Mouse (Mus musculus): ENCODE data around the gene Jund.

The Jund gene

GRCm38 (mm10) chr8:70700555-70700922, 1.8 kb downstream of the Jund start:
- ChIA-PET CTCF (interaction anchor here (0.6 to 7.5 kb wide), 27 partner anchors 9 to 836 kb away, joined by 3 to 93 read pairs (median 6); partner anchors contain the start of genes Lsm4 (in 3 of the 4), Gm3336 (in 1 of the 4), Rab3a (in 1 of the 4) and Ssbp4 (in 1 of the 4)), POLR2A (interaction anchor here (0.6 to 24.5 kb wide), 108 partner anchors 9 to 1718 kb away, joined by 3 to 1467 read pairs (median 8); partner anchors contain the start of genes Lsm4 (in 4 of the 4), Arrdc2 (in 3 of the 4), Gm3336 (in 3 of the 4) and Mpv17l2 (in 3 of the 4))

DNA sequence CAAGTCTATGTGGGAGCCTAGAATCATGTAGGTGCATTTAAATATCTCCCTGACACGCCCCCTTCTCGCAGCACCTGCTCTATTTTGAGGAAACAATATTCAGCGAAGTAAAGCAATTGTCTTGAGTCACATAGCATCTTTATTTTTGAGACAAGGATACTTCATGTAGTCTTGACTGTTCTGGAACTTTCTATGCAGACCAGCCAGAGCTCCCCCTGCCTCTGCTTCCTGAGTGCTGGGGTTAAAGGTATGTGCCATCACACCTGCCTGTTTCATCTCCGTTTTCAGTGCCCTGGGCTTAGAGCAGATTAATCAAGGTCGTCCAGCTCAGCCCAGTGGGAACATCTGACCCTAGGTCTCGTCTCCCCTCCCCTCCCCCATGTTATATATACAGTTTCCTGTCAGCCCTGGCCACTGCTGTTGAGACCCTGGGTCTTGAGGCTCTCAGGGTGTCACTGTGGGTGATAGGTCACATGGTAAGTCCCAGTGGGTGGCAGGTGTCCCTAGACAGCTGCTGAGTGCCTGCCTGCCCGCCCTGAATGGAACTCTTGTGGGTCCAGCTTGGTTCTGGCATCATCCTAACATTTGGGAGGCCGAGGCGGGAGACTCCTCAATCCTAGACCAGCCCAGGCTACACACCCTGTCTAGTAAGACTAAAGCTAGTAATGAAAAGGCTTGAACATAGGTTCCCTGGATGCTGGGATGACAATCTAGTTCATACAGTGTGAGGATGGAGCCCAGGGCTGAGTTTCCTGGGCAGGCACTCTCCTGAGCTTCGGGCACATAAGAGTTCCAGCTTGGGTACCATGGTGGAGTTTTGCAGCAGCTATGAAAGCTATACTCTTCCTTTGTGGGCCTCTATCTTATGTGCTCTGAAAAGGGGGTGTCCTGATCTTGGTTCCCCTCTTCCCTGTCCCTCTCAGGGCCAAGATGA, 2.6 kb downstream of the Jund start:
- POLR2A ChIA-PET: interaction anchor here (0.6 to 24.5 kb wide), 85 partner anchors 8 to 876 kb away, joined by 3 to 1467 read pairs (median 9); partner anchors contain the start of genes Lsm4 (in 4 of the 4), Arrdc2 (in 3 of the 4), Mpv17l2 (in 3 of the 4) and Gm3336 (in 2 of the 4)
- CTCF ChIA-PET: interaction anchor here (0.6 to 7.5 kb wide), 22 partner anchors 9 to 835 kb away, joined by 3 to 93 read pairs (median 5); partner anchors contain the start of genes Lsm4 (in 3 of the 4), Gm3336 (in 1 of the 4), Rab3a (in 1 of the 4) and Ssbp4 (in 1 of the 4)

- ChIA-PET CTCF (interaction anchor here (0.5 to 7.5 kb wide), 9 partner anchors 15 to 958 kb away, joined by 3 to 93 read pairs (median 4); partner anchors contain the start of genes Lsm4 (in 2 of the 4) and Gm3336 (in 1 of the 4)), POLR2A (interaction anchor here (0.6 to 24.5 kb wide), 52 partner anchors 7 to 877 kb away, joined by 3 to 1467 read pairs (median 10); partner anchors contain the start of genes Arrdc2 (in 3 of the 4), Lsm4 (in 3 of the 4), Gm3336 (in 2 of the 4) and Mpv17l2 (in 2 of the 4))
These were observed 3.5 kb downstream of the Jund start for GRCm38 (mm10) chr8:70701982-70702841.

- ChIA-PET POLR2A (interaction anchor here (0.5 to 24.5 kb wide), 21 partner anchors 14 to 229 kb away, joined by 3 to 1467 read pairs (median 6); partner anchors contain the start of genes Arrdc2 (in 3 of the 4), Lsm4 (in 3 of the 4), Gm3336 (in 1 of the 4) and Pgpep1 (in 1 of the 4)), CTCF (interaction anchor here in 2 of 4 experiments (0.5 to 1.2 kb wide), 2 partner anchors 93 to 958 kb away, joined by 3 read pairs; no protein-coding TSS in a partner anchor)
These were observed 4.1 kb downstream of the Jund start for GRCm38 (mm10) chr8:70702842-70703182.

DNA sequence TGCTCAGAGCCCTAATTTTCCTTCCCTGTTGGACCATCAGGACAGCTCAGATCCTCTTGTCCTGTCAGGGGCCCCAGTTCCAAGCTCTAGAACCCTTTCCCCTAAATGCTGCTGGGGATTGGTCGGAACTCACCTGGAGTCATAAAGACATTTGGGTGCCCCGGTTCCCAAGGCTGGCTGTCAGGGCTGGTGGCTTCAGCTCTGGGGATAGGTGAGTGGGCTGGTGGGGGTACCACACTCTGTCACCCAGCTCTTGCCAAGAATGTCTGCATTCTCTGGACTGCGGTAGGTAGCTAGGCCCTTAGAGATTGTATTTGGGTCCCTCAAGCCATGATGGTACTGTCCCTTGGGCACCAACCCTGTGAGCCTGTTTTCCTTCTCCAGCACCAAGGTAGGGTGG, 4.5 kb downstream of the Jund start, which contains the start of gene Iqcn:
Gene Iqcn (plus strand): TSS at position 171 of the 400 bp plus-strand sequence.
- CTCF ChIA-PET: interaction anchor here in 1 of 4 experiments (1.2 kb wide), 1 partner anchor 94 kb away, joined by 3 read pairs; no protein-coding TSS in a partner anchor

DNA sequence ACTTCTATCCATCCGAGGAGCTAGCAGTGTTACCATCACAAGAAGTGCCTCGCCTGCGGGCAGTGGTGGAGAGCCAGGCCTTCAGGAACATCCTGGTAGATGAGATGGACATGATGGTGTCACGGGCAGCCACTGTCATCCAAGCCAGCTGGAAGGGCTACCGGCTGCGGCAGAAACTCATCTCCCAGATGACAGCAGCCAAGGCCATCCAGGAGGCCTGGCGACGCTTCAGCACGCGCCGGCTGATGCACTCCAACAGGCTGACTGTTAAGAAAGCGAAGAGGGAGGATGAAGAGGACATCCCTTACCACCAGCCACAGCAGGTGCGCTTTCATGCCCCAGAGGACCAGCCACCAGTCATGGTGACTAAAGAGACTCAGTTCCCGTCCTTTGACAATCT, 9.5 kb downstream of the Jund start:
- ChIA-PET CTCF (interaction anchor here in 3 of 4 experiments (0.5 to 0.9 kb wide), 4 partner anchors 24 to 137 kb away, joined by 4 to 15 read pairs (median 6); partner anchors contain the start of gene Lsm4 (in 1 of the 3)), POLR2A (interaction anchor here in 3 of 4 experiments (0.6 to 4.7 kb wide), 9 partner anchors 8 to 204 kb away, joined by 3 to 50 read pairs (median 6); partner anchors contain the start of genes Jund (in 3 of the 3) and Arrdc2 (in 1 of the 3))

More for the DNA sequence above, 4.5 kb downstream of the Jund start, which contains the start of gene Iqcn:
- POLR2A ChIA-PET: interaction anchor here (0.5 to 24.5 kb wide), 18 partner anchors 13 to 229 kb away, joined by 3 to 1467 read pairs (median 5); partner anchors contain the start of genes Arrdc2 (in 3 of the 4), Lsm4 (in 3 of the 4) and Gm3336 (in 1 of the 4)

GRCm38 (mm10) chr8:70709794-70710193, 11.0 kb downstream of the Jund start:
- ChIA-PET CTCF (interaction anchor here (0.6 to 1.4 kb wide), 9 partner anchors 9 to 135 kb away, joined by 3 to 10 read pairs (median 3); partner anchors contain the start of genes Arrdc2 (in 1 of the 4), Gm3336 (in 1 of the 4) and Lsm4 (in 1 of the 4)), POLR2A (interaction anchor here in 3 of 4 experiments (0.5 to 4.7 kb wide), 15 partner anchors 9 to 130 kb away, joined by 3 to 50 read pairs (median 5); partner anchors contain the start of genes Jund (in 2 of the 3), Lsm4 (in 2 of the 3), Arrdc2 (in 1 of the 3) and Gm3336 (in 1 of the 3))

GRCm38 (mm10) chr8:70710296-70710695, 11.5 kb downstream of the Jund start:
- ChIA-PET POLR2A (interaction anchor here in 3 of 4 experiments (0.7 to 4.7 kb wide), 13 partner anchors 8 to 130 kb away, joined by 3 to 50 read pairs (median 5); partner anchors contain the start of genes Jund (in 2 of the 3), Lsm4 (in 2 of the 3), Arrdc2 (in 1 of the 3) and Gm3336 (in 1 of the 3)), CTCF (interaction anchor here (0.6 to 1.4 kb wide), 9 partner anchors 8 to 134 kb away, joined by 3 to 10 read pairs (median 3); partner anchors contain the start of genes Gm3336 (in 1 of the 4) and Lsm4 (in 1 of the 4))

DNA sequence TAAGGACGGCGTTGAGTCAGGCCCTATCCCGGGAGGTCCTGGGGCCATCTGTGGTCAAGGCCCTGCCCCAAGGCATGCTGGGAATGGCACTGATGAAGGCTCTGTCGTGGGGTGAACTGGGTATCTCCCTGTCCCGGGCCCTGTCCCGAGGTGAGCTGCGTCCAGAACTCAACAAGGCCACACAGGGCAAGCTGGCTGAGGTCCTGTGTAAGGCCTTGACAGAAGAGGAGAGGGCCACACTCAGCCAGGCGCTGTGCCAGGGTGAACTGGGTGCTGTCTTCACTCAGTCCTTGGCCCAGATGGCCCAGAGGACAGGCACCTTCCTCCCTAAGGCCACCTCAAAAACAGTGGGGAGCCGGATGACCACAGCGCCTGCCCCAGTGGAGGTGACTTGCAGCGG, 12.3 kb downstream of the Jund start:
- CTCF ChIA-PET: interaction anchor here in 2 of 4 experiments (0.7 to 1.2 kb wide), 2 partner anchors 81 to 133 kb away, joined by 3 to 5 read pairs; no protein-coding TSS in a partner anchor
- POLR2A ChIA-PET: interaction anchor here in 3 of 4 experiments (0.6 to 4.7 kb wide), 5 partner anchors 11 to 895 kb away, joined by 3 to 50 read pairs (median 4); partner anchors contain the start of genes Jund (in 2 of the 3) and Lsm4 (in 1 of the 3)

DNA sequence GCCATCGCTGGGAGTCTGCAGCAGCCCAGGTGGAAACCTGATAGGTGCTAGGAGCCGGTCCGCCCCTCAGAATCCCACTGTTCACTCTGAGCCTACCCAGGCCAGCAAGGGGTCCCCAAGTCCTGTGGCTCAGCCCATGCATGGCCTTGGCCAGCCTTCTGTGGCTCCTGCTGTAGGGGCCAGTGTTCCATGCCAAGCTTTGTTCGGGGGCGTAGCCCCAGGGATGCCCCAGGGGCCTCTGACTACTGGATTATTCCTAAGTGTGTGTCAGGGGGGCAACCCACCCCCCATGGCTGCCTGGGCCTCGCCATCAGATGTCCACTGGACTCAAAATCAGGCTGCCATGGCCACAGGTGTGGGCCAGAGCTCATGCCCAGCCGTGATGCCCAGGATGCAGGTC, 15.2 kb downstream of the Jund start:
- ChIA-PET CTCF (no interaction called here), POLR2A (interaction anchor here in 3 of 4 experiments (0.5 to 8.0 kb wide), 8 partner anchors 15 to 184 kb away, joined by 3 to 99 read pairs (median 6); partner anchors contain the start of genes Jund (in 2 of the 3), Arrdc2 (in 1 of the 3), Lsm4 (in 1 of the 3) and Pgpep1 (in 1 of the 3))

GRCm38 (mm10) chr8:70715086-70715485, 16.3 kb downstream of the Jund start:
- ChIA-PET CTCF (interaction anchor here in 2 of 4 experiments (0.6 to 1.1 kb wide), 2 partner anchors 11 to 130 kb away, joined by 3 to 5 read pairs; no protein-coding TSS in a partner anchor), POLR2A (interaction anchor here in 3 of 4 experiments (0.6 to 8.0 kb wide), 10 partner anchors 14 to 142 kb away, joined by 3 to 99 read pairs (median 5); partner anchors contain the start of genes Arrdc2 (in 2 of the 3), Jund (in 2 of the 3), Lsm4 (in 1 of the 3) and Pgpep1 (in 1 of the 3))

- ChIA-PET POLR2A (interaction anchor here (0.5 to 8.0 kb wide), 28 partner anchors 8 to 181 kb away, joined by 3 to 99 read pairs (median 4); partner anchors contain the start of genes Arrdc2 (in 3 of the 4), Jund (in 3 of the 4), Iqcn (in 2 of the 4) and Lsm4 (in 1 of the 4)), CTCF (interaction anchor here (0.6 to 10.1 kb wide), 18 partner anchors 13 to 312 kb away, joined by 3 to 79 read pairs (median 3); partner anchors contain the start of genes Arrdc2 (in 1 of the 4), Jund (in 1 of the 4) and Rab3a (in 1 of the 4))
These were observed 18.0 kb downstream of the Jund start for GRCm38 (mm10) chr8:70716521-70717400.

DNA sequence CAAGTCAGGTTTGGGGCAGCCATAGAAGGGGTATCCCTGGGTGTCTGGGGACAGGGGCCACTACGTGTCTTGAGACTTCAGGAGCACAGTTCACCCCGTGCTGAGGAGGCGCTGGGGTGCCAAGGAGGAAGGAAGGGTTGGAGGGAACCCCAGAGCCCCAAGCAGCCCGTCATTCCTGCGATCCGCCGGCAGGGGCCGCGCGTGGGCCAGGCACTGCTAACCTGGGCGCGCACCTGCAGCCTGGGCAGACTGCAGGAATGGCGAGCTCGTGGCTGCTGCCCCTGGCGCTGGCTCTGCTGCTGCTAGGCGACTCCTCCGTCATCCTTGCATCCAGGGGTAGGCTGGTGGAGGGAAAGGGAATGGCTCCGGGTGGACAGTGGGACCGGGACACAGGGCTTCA, 19.5 kb downstream of the Jund start, which contains the start of gene Gm3336:
Gene Gm3336 (plus strand): TSS at position 247 of the 400 bp plus-strand sequence.
- CTCF ChIA-PET: interaction anchor here (0.5 to 10.1 kb wide), 80 partner anchors 9 to 723 kb away, joined by 3 to 92 read pairs (median 4); partner anchors contain the start of genes Arrdc2 (in 3 of the 4), Lsm4 (in 3 of the 4), Mpv17l2 (in 3 of the 4) and Rab3a (in 3 of the 4)

GRCm38 (mm10) chr8:70719796-70720270, 21.1 kb downstream of the Jund start:
- POLR2A ChIA-PET: interaction anchor here in 1 of 4 experiments (1.8 kb wide), 1 partner anchor 121 kb away, joined by 7 read pairs; no protein-coding TSS in a partner anchor
- CTCF ChIA-PET: interaction anchor here in 2 of 4 experiments (0.6 to 10.1 kb wide), 6 partner anchors 11 to 123 kb away, joined by 3 to 92 read pairs (median 6); partner anchors contain the start of genes Rab3a (in 2 of the 2) and Arrdc2 (in 1 of the 2)

More for the DNA sequence above, 19.5 kb downstream of the Jund start, which contains the start of gene Gm3336:
- POLR2A ChIA-PET: interaction anchor here (0.5 to 8.0 kb wide), 53 partner anchors 8 to 604 kb away, joined by 3 to 99 read pairs (median 3); partner anchors contain the start of genes Arrdc2 (in 3 of the 4), Jund (in 3 of the 4), Rab3a (in 3 of the 4) and Map1s (in 2 of the 4)
